ENCODE assay signal across 8 mouse cellular contexts in genomic region chr4:114665684-114666083, GRCm38 (mm10).
DNase-seq lines count a peak whose midpoint lies in the region; ATAC-seq and TF ChIP-seq lines count a peak whose summit lies in the region.

No protein-coding gene starts in this region.

- H3K4me3 ChIP-seq in cortical plate, adult 2 months (ENCODE audit: insufficient read depth, low read length), result no peak overlapping the region
- peak overlapping the region; percentile 14; the same call in 1 of the 2 replicates for H3K4me3 ChIP-seq in hindbrain, postnatal 0 days (ENCODE audit: low read length)
- H3K4me3 ChIP-seq in left cerebral cortex, adult 2 months, result no peak overlapping the region

- H3K27ac ChIP-seq in cortical plate, adult 2 months (ENCODE audit: insufficient read depth, low read length), result no peak overlapping the region
- H3K27ac ChIP-seq in hindbrain, postnatal 0 days, result no peak overlapping the region
- no peak overlapping the region for H3K27ac ChIP-seq in left cerebral cortex, adult 2 months

- peak; percentile 81 for ATAC-seq in hindbrain, postnatal 0 days

- H3K9me3 ChIP-seq in hindbrain, postnatal 0 days (ENCODE audit: low read length), result no peaks in the 10 kb centered on the region

- H3K4me2 ChIP-seq in hindbrain, postnatal 0 days (ENCODE audit: low read depth, low read length), result peak overlapping the region; percentile 48

- H3K4me1 ChIP-seq in cortical plate, adult 2 months (ENCODE audit: control insufficient read depth, insufficient read depth, low read length), result no peaks in the 10 kb centered on the region
- 0 out of 2 replicates have a peak, but pooled peaks cover 6% of the 10 kb centered on the region for H3K4me1 ChIP-seq in hindbrain, postnatal 0 days (ENCODE audit: insufficient read depth, low read length)

- TF ChIP-seq POLR2A in cortical plate, adult 2 months (IDR thresholded peaks at IDR 0.05; ENCODE audit: extremely low read depth, insufficient read depth, low read length), result no peak

- TF ChIP-seq CTCF in cortical plate, adult 2 months (IDR thresholded peaks at IDR 0.05; ENCODE audit: extremely low read depth, insufficient read depth, low read length), result peak; percentile 84
- TF ChIP-seq CTCF in hindbrain, postnatal 0 days (IDR thresholded peaks at IDR 0.05; ENCODE audit: low read depth), result peak; percentile 99
- TF ChIP-seq CTCF in left cerebral cortex, adult 2 months (IDR thresholded peaks at IDR 0.05), result peak; percentile 96

- H3K36me3 ChIP-seq in hindbrain, postnatal 0 days (ENCODE audit: insufficient read depth, low read length), result no peaks in the 10 kb centered on the region

- H3K27me3 ChIP-seq in hindbrain, postnatal 0 days (ENCODE audit: insufficient read depth, low read length), result peaks cover 18% of the 10 kb centered on the region

- H3K9ac ChIP-seq in hindbrain, postnatal 0 days (replicated peaks; ENCODE audit: low read length), result no peak overlapping the region

- DNase-seq in adipocyte (ENCODE audit: low spot score), result peak; percentile 65
- DNase-seq in gastrocnemius, adult 8-10 months (ENCODE audit: low spot score in 2 of 2), result peak; percentile 35 to 57
- peak; percentile 94 for DNase-seq in hindbrain, postnatal 0 days (ENCODE audit: low spot score)
- peak; percentile 75 to 90 for DNase-seq in left cerebral cortex, adult 2 months (ENCODE audit: extremely low spot score in 1 of 2, low spot score in 2 of 2)
- DNase-seq in lung, postnatal 4 days, result peak; percentile 79 to 85
- DNase-seq in right cerebral cortex, adult 2 months (ENCODE audit: low spot score in 2 of 2), result peak; percentile 82 to 85
- peak; percentile 84 for DNase-seq in urinary bladder, postnatal 14 days (ENCODE audit: low spot score)

- WGBS in hindbrain, postnatal 0 days, result 4% methylated on average over 14 of the region's 14 CpGs

- intact Hi-C loops in left cerebral cortex, adult 2 months (cut with DNase I), result loop anchor here (1.0 to 5.0 kb wide), 3 partner anchors 157 to 282 kb away; partner anchors contain the start of gene Gm12830
